Mouse (Mus musculus): Measurements from ENCODE around the gene Chrna5. TPM values are rescaled to one million over a fixed set of nuclear protein-coding genes. Genes with fewer than 3 reads are reported as not detected.

The Chrna5 gene
- polyA plus RNA-seq, 1 experiment from 2014 or later: not detected

GRCm38 (mm10) chr9:54961059-54961458 lies 19.6 kb upstream of the Chrna5 start:
- H3K9me3 ChIP-seq (replicated peaks; ENCODE audit: control insufficient read depth, low read length): no peaks in the 10 kb centered on the region
- H3K4me2 ChIP-seq (ENCODE audit: low read depth, low read length): no peak overlapping the region
- no peaks in the 10 kb centered on the region for H3K27me3 ChIP-seq (ENCODE audit: control insufficient read depth, insufficient read depth, low read depth, low read length)
- 85% methylated on average over 4 of the region's 4 CpGs for WGBS (ENCODE audit: insufficient replicate concordance)
- H3K4me1 ChIP-seq (ENCODE audit: control insufficient read depth, low read depth, low read length): no peaks in the 10 kb centered on the region
- no peak for ATAC-seq (ENCODE audit: low read depth)
- H3K4me3 ChIP-seq (ENCODE audit: low read depth, low read length): no peak overlapping the region
- peaks cover 8% of the 10 kb centered on the region for H3K36me3 ChIP-seq (ENCODE audit: control insufficient read depth, insufficient read depth)
- H3K9ac ChIP-seq (ENCODE audit: low read depth, low read length): no peak overlapping the region
- no peak overlapping the region for H3K27ac ChIP-seq (ENCODE audit: low read length)

GRCm38 (mm10) chr9:54963669-54964068 lies 17.0 kb upstream of the Chrna5 start:
- H3K27me3 ChIP-seq (ENCODE audit: control insufficient read depth, insufficient read depth, low read depth, low read length): no peaks in the 10 kb centered on the region
- H3K4me2 ChIP-seq (ENCODE audit: low read depth, low read length): no peak overlapping the region
- H3K36me3 ChIP-seq (ENCODE audit: control insufficient read depth, insufficient read depth): no peaks in the 10 kb centered on the region
- H3K4me3 ChIP-seq (ENCODE audit: low read depth, low read length): no peak overlapping the region
- H3K4me1 ChIP-seq (ENCODE audit: control insufficient read depth, low read depth, low read length): no peaks in the 10 kb centered on the region
- H3K9me3 ChIP-seq (replicated peaks; ENCODE audit: control insufficient read depth, low read length): no peaks in the 10 kb centered on the region
- no peak overlapping the region for H3K9ac ChIP-seq (ENCODE audit: low read depth, low read length)
- ATAC-seq (ENCODE audit: low read depth): no peak
- no peak overlapping the region for H3K27ac ChIP-seq (ENCODE audit: low read length)

GRCm38 (mm10) chr9:54969972-54970637 lies 10.6 kb upstream of the Chrna5 start:
- Histone ChIP-seq H3K9me3 (replicated peaks; ENCODE audit: control insufficient read depth, low read length) (no peaks in the 10 kb centered on the region), H3K27ac (ENCODE audit: low read length) (no peak overlapping the region), H3K4me1 (ENCODE audit: control insufficient read depth, low read depth, low read length) (no peaks in the 10 kb centered on the region), H3K9ac (ENCODE audit: low read depth, low read length) (no peak overlapping the region), H3K4me2 (ENCODE audit: low read depth, low read length) (no peak overlapping the region), H3K27me3 (ENCODE audit: control insufficient read depth, insufficient read depth, low read depth, low read length) (no peaks in the 10 kb centered on the region), H3K4me3 (ENCODE audit: low read depth, low read length) (no peak overlapping the region), H3K36me3 (ENCODE audit: control insufficient read depth, insufficient read depth) (no peaks in the 10 kb centered on the region)
- whole genome bisulfite sequencing (ENCODE audit: insufficient replicate concordance): 25% methylated on average over 8 of the region's 8 CpGs
- ATAC-seq (ENCODE audit: low read depth): no peak

- Histone ChIP-seq H3K27me3 (ENCODE audit: control insufficient read depth, insufficient read depth, low read depth, low read length) (peaks cover 35% of the 10 kb centered on the region), H3K9ac (ENCODE audit: low read depth, low read length) (no peak overlapping the region), H3K4me3 (ENCODE audit: low read depth, low read length) (peak overlapping the region; percentile 59), H3K4me1 (ENCODE audit: control insufficient read depth, low read depth, low read length) (peaks cover 2% of the 10 kb centered on the region), H3K4me2 (ENCODE audit: low read depth, low read length) (peak overlapping the region; percentile 70), H3K9me3 (replicated peaks; ENCODE audit: control insufficient read depth, low read length) (no peaks in the 10 kb centered on the region), H3K36me3 (ENCODE audit: control insufficient read depth, insufficient read depth) (no peaks in the 10 kb centered on the region), H3K27ac (ENCODE audit: low read length) (no peak overlapping the region)
- WGBS (ENCODE audit: insufficient replicate concordance): under 1% methylated on average over 85 of the region's 85 CpGs
- ATAC-seq (ENCODE audit: low read depth): no peak
Measured at GRCm38 (mm10) chr9:54981291-54982191, 861 bp downstream of the Chrna5 start.

- no peak overlapping the region for H3K9ac ChIP-seq (ENCODE audit: low read depth, low read length)
- H3K27me3 ChIP-seq (ENCODE audit: control insufficient read depth, insufficient read depth, low read depth, low read length): peaks cover 35% of the 10 kb centered on the region
- no peak overlapping the region for H3K4me3 ChIP-seq (ENCODE audit: low read depth, low read length)
- no peak for ATAC-seq (ENCODE audit: low read depth)
- H3K36me3 ChIP-seq (ENCODE audit: control insufficient read depth, insufficient read depth): no peaks in the 10 kb centered on the region
- H3K9me3 ChIP-seq (replicated peaks; ENCODE audit: control insufficient read depth, low read length): no peaks in the 10 kb centered on the region
- H3K27ac ChIP-seq (ENCODE audit: low read length): no peak overlapping the region
- WGBS (ENCODE audit: insufficient replicate concordance): 14% methylated on average over 7 of the region's 7 CpGs
- peaks cover 2% of the 10 kb centered on the region for H3K4me1 ChIP-seq (ENCODE audit: control insufficient read depth, low read depth, low read length)
- H3K4me2 ChIP-seq (ENCODE audit: low read depth, low read length): no peak overlapping the region
Measured at GRCm38 (mm10) chr9:54982401-54982800, 1.7 kb downstream of the Chrna5 start.

GRCm38 (mm10) chr9:54990362-54990761 lies 9.7 kb downstream of the Chrna5 start:
- Histone ChIP-seq H3K27me3 (ENCODE audit: control insufficient read depth, insufficient read depth, low read depth, low read length) (peaks cover 2% of the 10 kb centered on the region; the same call in 1 of the 2 replicates), H3K4me1 (ENCODE audit: control insufficient read depth, low read depth, low read length) (no peaks in the 10 kb centered on the region; the same call in 1 of the 2 replicates), H3K27ac (ENCODE audit: low read length) (no peak overlapping the region), H3K36me3 (ENCODE audit: control insufficient read depth, insufficient read depth) (no peaks in the 10 kb centered on the region), H3K9me3 (replicated peaks; ENCODE audit: control insufficient read depth, low read length) (no peaks in the 10 kb centered on the region), H3K4me3 (ENCODE audit: low read depth, low read length) (no peak overlapping the region), H3K4me2 (ENCODE audit: low read depth, low read length) (no peak overlapping the region), H3K9ac (ENCODE audit: low read depth, low read length) (no peak overlapping the region)
- WGBS (ENCODE audit: insufficient replicate concordance): 52% methylated on average over 3 of the region's 3 CpGs
- no peak for ATAC-seq (ENCODE audit: low read depth)

GRCm38 (mm10) chr9:54994381-54994780 lies 13.7 kb downstream of the Chrna5 start:
- Histone ChIP-seq H3K9ac (ENCODE audit: low read depth, low read length) (no peak overlapping the region), H3K27me3 (ENCODE audit: control insufficient read depth, insufficient read depth, low read depth, low read length) (peaks cover 2% of the 10 kb centered on the region; the same call in 1 of the 2 replicates), H3K4me3 (ENCODE audit: low read depth, low read length) (no peak overlapping the region), H3K4me2 (ENCODE audit: low read depth, low read length) (no peak overlapping the region), H3K4me1 (ENCODE audit: control insufficient read depth, low read depth, low read length) (no peaks in the 10 kb centered on the region; the same call in 1 of the 2 replicates), H3K36me3 (ENCODE audit: control insufficient read depth, insufficient read depth) (no peaks in the 10 kb centered on the region), H3K27ac (ENCODE audit: low read length) (no peak overlapping the region), H3K9me3 (replicated peaks; ENCODE audit: control insufficient read depth, low read length) (no peaks in the 10 kb centered on the region)
- ATAC-seq (ENCODE audit: low read depth): no peak
- 42% methylated on average over 3 of the region's 3 CpGs for WGBS (ENCODE audit: insufficient replicate concordance)

- Histone ChIP-seq H3K4me3 (ENCODE audit: low read depth, low read length) (no peak overlapping the region), H3K36me3 (ENCODE audit: control insufficient read depth, insufficient read depth) (no peaks in the 10 kb centered on the region), H3K27me3 (ENCODE audit: control insufficient read depth, insufficient read depth, low read depth, low read length) (peaks cover 2% of the 10 kb centered on the region; the same call in 1 of the 2 replicates), H3K9ac (ENCODE audit: low read depth, low read length) (no peak overlapping the region), H3K4me1 (ENCODE audit: control insufficient read depth, low read depth, low read length) (no peaks in the 10 kb centered on the region; the same call in 1 of the 2 replicates), H3K27ac (ENCODE audit: low read length) (no peak overlapping the region), H3K9me3 (replicated peaks; ENCODE audit: control insufficient read depth, low read length) (no peaks in the 10 kb centered on the region), H3K4me2 (ENCODE audit: low read depth, low read length) (no peak overlapping the region)
- 13% methylated on average over 3 of the region's 3 CpGs for WGBS (ENCODE audit: insufficient replicate concordance)
- peak; percentile 56 for ATAC-seq (ENCODE audit: low read depth)
Measured at GRCm38 (mm10) chr9:54995645-54996044, 15.0 kb downstream of the Chrna5 start.

- H3K4me3 ChIP-seq (ENCODE audit: low read depth, low read length): no peak overlapping the region
- ATAC-seq (ENCODE audit: low read depth): no peak
- no peak overlapping the region for H3K27ac ChIP-seq (ENCODE audit: low read length)
- no peak overlapping the region for H3K9ac ChIP-seq (ENCODE audit: low read depth, low read length)
- no peaks in the 10 kb centered on the region for H3K4me1 ChIP-seq (ENCODE audit: control insufficient read depth, low read depth, low read length)
- H3K27me3 ChIP-seq (ENCODE audit: control insufficient read depth, insufficient read depth, low read depth, low read length): no peaks in the 10 kb centered on the region
- no peak overlapping the region for H3K4me2 ChIP-seq (ENCODE audit: low read depth, low read length)
- 48% methylated on average over 4 of the region's 4 CpGs for WGBS (ENCODE audit: insufficient replicate concordance)
- no peaks in the 10 kb centered on the region for H3K9me3 ChIP-seq (replicated peaks; ENCODE audit: control insufficient read depth, low read length)
- no peaks in the 10 kb centered on the region for H3K36me3 ChIP-seq (ENCODE audit: control insufficient read depth, insufficient read depth)
Measured at GRCm38 (mm10) chr9:55003609-55004008, 22.9 kb downstream of the Chrna5 start.

Data from liver, embryonic 16.5 days (tissue).